Mouse (Mus musculus) intestine, embryonic 15.5 days (tissue): ENCODE results near the gene Rnf208. TPM values are rescaled to one million over a fixed set of nuclear protein-coding genes. Genes with fewer than 3 reads are reported as not detected.
"Not testable (repeated sequence)": the region's sequence is repeated elsewhere in the genome, so short reads cannot be mapped to it uniquely, and the experiment has no call there.

Source experiments
- ATAC-seq: fragments of 200-750 bp; cut with Nextera tagmentation; 2 replicates; pipeline ENCODE4 v1.8.0; 2017; ENCODE audit warnings: moderate TSS enrichment, moderate library complexity
- H3K27ac ChIP-seq: fragments of 300-500 bp; sonication (generic); 2 replicates; pipeline ENCODE4 v1.5.1; 2015; ENCODE audit warnings: mild to moderate bottlenecking, inconsistent platforms
- H3K27me3 ChIP-seq: fragments of 300-500 bp; sonication (generic); replicated peaks from 2 replicates; pipeline ENCODE4 v1.6.1; 2015; ENCODE audit warnings: inconsistent platforms
- H3K36me3 ChIP-seq: fragments of 300-500 bp; sonication (generic); 2 replicates; pipeline ENCODE4 v1.6.1; 2015; ENCODE audit warnings: inconsistent platforms
- H3K4me1 ChIP-seq: fragments of 300-500 bp; sonication (generic); replicated peaks from 2 replicates; pipeline ENCODE4 v1.6.1; 2015; ENCODE audit warnings: inconsistent platforms
- H3K4me2 ChIP-seq: fragments of 300-500 bp; sonication (generic); replicated peaks from 2 replicates; pipeline ENCODE4 v1.6.1; 2015; ENCODE audit warnings: mild to moderate bottlenecking, inconsistent platforms
- H3K4me3 ChIP-seq: fragments of 300-500 bp; sonication (generic); replicated peaks from 2 replicates; pipeline ENCODE4 v1.5.1; 2015; ENCODE audit warnings: inconsistent platforms
- H3K9ac ChIP-seq: fragments of 300-500 bp; sonication (generic); 2 replicates; pipeline ENCODE4 v1.6.1; 2015; ENCODE audit warnings: inconsistent platforms
- H3K9me3 ChIP-seq: fragments of 300-500 bp; sonication (generic); 2 replicates; pipeline ENCODE4 v1.6.1; 2016; ENCODE audit warnings: inconsistent platforms
- WGBS: fragments of 180-500 bp; shearing (Covaris S2); methylation state at CpG from one replicate; pipeline ENCODE4 v1.1.7; 2015; 5-methylcytosine and 5-hydroxymethylcytosine counted together
- polyA plus RNA-seq: library from polyadenylated mRNA; unstranded; fragments of >200 nt; fragmentation: Nextera tagmentation; extraction: Ambion mirVana; gene quantifications from 2 replicates; pipeline ENCODE4 v1.2.1, GENCODE M21; 2015

Rnf208 gene
- polyA plus RNA-seq, 1 experiment from 2014 or later: 19.0 TPM

DNA sequence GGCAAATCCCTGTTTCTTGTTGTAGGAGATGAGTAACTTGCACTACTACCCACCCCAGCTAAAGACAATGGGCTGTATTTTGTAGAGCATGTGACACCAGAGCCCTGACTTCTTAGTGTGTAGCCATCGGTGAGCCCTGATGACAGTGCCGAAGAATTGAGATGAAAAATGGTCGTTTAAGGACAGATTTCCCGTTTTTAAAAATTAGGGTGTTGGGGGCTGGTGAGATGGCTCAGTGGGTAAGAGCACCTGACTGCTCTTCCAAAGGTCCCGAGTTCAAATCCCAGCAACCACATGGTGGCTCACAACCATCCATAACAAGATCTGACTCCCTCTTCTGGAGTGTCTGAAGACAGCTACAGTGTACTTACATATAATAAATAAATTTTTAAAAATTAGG is 15.2 kb downstream of the Rnf208 start:
- not testable (repeated sequence) for ATAC-seq

DNA sequence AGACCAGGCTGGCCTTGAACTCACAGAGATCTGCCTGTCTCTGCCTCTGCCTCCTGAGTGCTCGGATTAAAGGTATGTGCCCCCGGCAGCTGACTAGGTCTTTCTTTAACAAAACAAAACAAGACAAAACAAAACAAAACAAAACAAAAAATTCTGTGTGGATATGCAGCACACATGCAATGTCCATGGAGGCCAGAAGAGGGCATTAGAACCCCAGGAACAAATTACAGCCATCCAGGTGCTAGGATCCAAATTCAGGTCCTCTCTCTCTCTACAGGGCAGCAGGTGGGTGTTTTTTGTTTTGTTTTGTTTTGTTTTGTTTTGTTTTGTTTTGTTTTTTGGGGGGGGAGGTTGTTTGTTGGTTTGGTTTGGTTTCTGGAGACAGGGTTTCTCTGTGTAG is 16.8 kb downstream of the Rnf208 start:
- ATAC-seq: no peak
- H3K27me3 ChIP-seq: peaks cover 2% of the 10 kb centered on the region
- H3K4me3 ChIP-seq: no peak overlapping the region
- H3K4me1 ChIP-seq: peaks cover 29% of the 10 kb centered on the region
- no peaks in the 10 kb centered on the region for H3K9me3 ChIP-seq
- H3K27ac ChIP-seq: no peak overlapping the region
- H3K36me3 ChIP-seq: no peaks in the 10 kb centered on the region
- no peak overlapping the region for H3K4me2 ChIP-seq
- 71% methylated on average over 2 of the region's 2 CpGs for WGBS
- no peak overlapping the region for H3K9ac ChIP-seq

More for the DNA sequence above, 15.2 kb downstream of the Rnf208 start:
- not testable (repeated sequence) for H3K36me3 ChIP-seq, H3K9ac ChIP-seq, H3K4me3 ChIP-seq, H3K4me2 ChIP-seq, H3K27ac ChIP-seq, H3K9me3 ChIP-seq, H3K27me3 ChIP-seq
- WGBS: 83% methylated on average over 5 of the region's 5 CpGs
- H3K4me1 ChIP-seq: peaks cover 18% of the 10 kb centered on the region

DNA sequence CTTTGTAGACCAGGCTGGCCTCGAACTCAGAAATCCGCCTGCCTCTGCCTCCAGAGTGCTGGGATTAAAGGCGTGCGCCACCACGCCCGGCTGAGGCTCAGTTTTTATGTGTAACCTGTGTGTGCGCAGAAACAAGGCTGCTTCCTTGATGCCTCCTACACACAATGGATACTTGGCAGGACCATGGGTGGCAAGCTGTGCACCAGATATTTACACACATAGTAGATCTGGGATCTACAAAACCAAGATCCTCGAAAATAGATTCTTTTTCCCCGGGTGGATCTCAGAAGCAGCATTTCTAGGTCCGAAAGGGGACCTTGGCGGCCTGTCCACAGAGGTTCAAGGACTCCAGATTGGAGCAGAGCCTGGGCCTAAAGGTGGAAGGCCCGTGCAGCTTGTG is 19.8 kb downstream of the Rnf208 start:
- peak overlapping the region; percentile 81; the same call in 1 of the 2 replicates for H3K9ac ChIP-seq
- H3K27me3 ChIP-seq: peaks cover 6% of the 10 kb centered on the region
- 0 out of 2 replicates have a peak overlapping the region, but pooled peaks have one; percentile 60 for H3K27ac ChIP-seq
- no peak; the same call in 1 of the 2 replicates for ATAC-seq
- peaks cover 37% of the 10 kb centered on the region for H3K4me1 ChIP-seq
- WGBS: 44% methylated on average over 12 of the region's 12 CpGs
- peak overlapping the region; percentile 87 for H3K4me3 ChIP-seq
- H3K36me3 ChIP-seq: no peaks in the 10 kb centered on the region
- H3K4me2 ChIP-seq: peak overlapping the region; percentile 97
- H3K9me3 ChIP-seq: no peaks in the 10 kb centered on the region

DNA sequence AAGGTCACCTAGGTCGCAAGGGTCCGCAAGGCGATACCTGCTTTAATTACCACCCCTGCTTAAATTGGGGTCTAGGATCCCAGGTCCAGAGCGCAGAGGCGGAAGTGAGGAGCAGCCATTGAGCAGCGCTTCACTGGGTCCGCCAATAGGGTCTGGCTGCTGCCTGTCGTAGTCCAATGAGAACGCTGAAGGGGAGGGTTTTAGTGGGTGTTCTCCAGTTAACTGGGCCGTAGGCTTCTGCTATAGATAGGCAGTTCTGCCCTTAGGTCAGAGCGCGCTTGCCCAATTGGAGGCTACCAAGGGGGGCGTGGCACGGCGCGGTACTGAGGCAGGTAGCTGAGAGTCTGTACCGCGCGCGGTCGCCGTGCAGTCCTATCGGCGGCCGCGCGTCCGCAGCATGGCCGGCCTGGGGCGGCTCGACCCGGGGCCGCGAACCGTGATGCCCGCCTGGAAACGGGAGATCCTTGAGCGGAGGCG is 20.3 kb downstream of the Rnf208 start, which contains the start of gene Tprn:
TSS of gene Tprn (plus strand) at position 328 of the 477 bp plus-strand sequence.
- peak within 1 kb of the TSS; percentile 60; the same call in 1 of the 2 replicates for H3K27ac ChIP-seq
- H3K4me1 ChIP-seq: peaks cover 39% of the 10 kb centered on the region
- H3K9ac ChIP-seq: peak within 1 kb of the TSS; percentile 81
- H3K36me3 ChIP-seq: no peaks in the 10 kb centered on the region
- no peaks in the 10 kb centered on the region for H3K9me3 ChIP-seq
- peak within 1 kb of the TSS; percentile 87 for H3K4me3 ChIP-seq
- H3K4me2 ChIP-seq: peak within 1 kb of the TSS; percentile 97
- peak; percentile 96 for ATAC-seq
- WGBS: under 1% methylated on average over 39 of the region's 39 CpGs
- peaks cover 6% of the 10 kb centered on the region for H3K27me3 ChIP-seq

DNA sequence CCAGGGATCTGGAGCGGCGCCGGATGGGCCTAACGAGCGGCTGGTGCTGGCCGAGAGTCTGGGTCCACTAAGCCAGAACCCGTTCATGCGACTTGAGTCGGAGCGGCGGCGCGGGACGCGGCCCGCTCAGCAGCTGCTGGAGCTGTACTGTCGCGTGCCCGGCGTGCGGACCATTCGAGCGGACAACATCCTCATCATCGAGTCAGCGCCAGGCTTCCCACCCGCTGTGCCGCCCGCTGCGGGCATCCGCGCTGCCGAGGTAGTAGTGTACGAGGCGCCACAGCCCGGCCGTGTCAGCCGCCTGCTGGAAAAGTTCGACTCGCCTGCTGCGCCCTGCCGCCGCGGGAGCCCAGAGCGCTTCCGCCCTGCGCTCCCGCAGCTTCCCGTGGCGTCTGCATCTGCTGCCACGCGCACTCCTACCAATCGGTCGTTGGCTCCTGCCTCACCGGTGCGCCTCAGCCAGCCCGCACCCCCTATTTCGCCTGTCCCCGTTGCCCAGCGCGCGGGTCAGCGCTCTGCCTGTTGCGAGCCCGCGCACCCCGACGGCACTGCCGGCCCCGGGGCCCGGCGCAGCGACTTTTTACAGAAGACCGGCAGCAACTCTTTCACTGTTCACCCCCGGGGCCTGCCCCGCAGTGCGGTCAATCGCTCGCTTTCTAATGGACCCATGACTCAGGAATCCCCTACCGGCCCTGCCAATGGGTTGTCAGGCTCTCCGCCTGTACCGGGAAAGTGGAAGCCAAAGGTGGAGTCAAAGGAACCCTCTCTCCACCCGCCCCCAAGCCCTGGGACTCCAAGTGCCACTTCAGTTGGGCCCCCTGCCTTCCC is 21.0 kb downstream of the Rnf208 start:
- H3K9me3 ChIP-seq: no peaks in the 10 kb centered on the region
- H3K4me1 ChIP-seq: peaks cover 39% of the 10 kb centered on the region
- H3K9ac ChIP-seq: peak overlapping the region; percentile 81
- peak; percentile 16 for ATAC-seq
- H3K36me3 ChIP-seq: no peaks in the 10 kb centered on the region
- peaks cover 6% of the 10 kb centered on the region for H3K27me3 ChIP-seq
- H3K4me3 ChIP-seq: peak overlapping the region; percentile 87
- H3K4me2 ChIP-seq: peak overlapping the region; percentile 97
- peak overlapping the region; percentile 58; the same call in 1 of the 2 replicates for H3K27ac ChIP-seq
- WGBS: under 1% methylated on average over 82 of the region's 82 CpGs

DNA sequence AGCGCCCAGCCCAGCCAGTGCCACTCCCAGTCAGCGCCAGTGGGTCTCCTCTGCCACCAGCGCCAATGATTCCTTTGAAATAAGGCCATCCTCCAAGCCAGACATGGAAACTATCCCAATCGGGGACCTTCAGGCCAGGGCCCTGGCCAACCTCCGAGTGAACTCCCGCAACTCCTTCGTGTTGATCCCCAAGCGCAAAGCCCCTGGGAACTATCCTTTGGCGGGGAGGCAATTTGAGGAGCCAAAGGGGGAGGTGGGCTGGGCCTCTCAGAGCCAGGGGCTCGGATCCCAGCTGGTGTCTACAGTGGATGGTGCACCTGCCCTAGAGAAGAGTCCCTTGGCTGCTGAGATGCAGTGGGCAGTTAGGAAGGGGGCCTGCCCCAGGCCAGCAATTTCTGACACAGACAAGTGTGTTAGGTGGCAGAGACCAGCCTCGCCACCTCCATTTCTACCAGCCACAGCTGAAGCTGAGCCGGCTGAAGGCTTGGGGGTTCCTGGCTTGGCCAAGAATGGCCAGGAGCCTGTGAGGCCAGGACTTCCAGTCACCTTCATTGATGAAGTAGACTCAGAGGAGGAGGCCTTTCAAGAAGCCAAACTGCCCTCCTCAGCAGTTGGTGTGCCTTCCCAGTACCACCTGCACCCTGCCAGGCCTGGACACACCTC is 21.7 kb downstream of the Rnf208 start:
- 22% methylated on average over 12 of the region's 12 CpGs for WGBS
- ATAC-seq: no peak

DNA sequence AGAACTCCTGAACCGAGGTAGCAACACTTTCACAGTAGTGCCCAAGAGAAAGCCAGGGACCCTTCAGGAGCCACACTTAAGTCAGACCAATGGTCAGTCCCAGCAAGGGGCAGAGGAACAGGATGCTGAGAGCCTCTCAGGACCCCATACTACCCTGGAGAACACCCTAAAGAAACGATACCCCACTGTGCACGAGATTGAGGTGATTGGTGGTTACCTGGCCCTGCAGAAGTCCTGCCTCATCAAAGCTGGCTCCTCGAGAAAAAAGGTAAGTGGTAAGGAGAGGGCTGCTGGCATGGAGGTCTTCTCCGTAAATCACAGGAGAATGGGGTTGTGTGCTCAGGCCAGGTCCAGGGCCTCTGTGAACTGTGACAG is 22.2 kb downstream of the Rnf208 start:
- peaks cover 6% of the 10 kb centered on the region for H3K27me3 ChIP-seq
- H3K27ac ChIP-seq: peak overlapping the region; percentile 71; the same call in 1 of the 2 replicates
- peak overlapping the region; percentile 87 for H3K4me3 ChIP-seq
- peaks cover 39% of the 10 kb centered on the region for H3K4me1 ChIP-seq
- H3K9ac ChIP-seq: peak overlapping the region; percentile 81; the same call in 1 of the 2 replicates
- ATAC-seq: no peak
- H3K9me3 ChIP-seq: no peaks in the 10 kb centered on the region
- WGBS: 68% methylated on average over 5 of the region's 5 CpGs
- peaks cover 5% of the 10 kb centered on the region; the same call in 1 of the 2 replicates for H3K36me3 ChIP-seq
- H3K4me2 ChIP-seq: peak overlapping the region; percentile 97

More for the DNA sequence above, 21.7 kb downstream of the Rnf208 start:
- Histone ChIP-seq H3K9ac (peak overlapping the region; percentile 81), H3K4me2 (peak overlapping the region; percentile 97), H3K27me3 (peaks cover 6% of the 10 kb centered on the region), H3K4me3 (peak overlapping the region; percentile 87), H3K27ac (no peak overlapping the region), H3K36me3 (0 out of 2 replicates have a peak, but pooled peaks cover 1% of the 10 kb centered on the region), H3K9me3 (no peaks in the 10 kb centered on the region), H3K4me1 (peaks cover 39% of the 10 kb centered on the region)

DNA sequence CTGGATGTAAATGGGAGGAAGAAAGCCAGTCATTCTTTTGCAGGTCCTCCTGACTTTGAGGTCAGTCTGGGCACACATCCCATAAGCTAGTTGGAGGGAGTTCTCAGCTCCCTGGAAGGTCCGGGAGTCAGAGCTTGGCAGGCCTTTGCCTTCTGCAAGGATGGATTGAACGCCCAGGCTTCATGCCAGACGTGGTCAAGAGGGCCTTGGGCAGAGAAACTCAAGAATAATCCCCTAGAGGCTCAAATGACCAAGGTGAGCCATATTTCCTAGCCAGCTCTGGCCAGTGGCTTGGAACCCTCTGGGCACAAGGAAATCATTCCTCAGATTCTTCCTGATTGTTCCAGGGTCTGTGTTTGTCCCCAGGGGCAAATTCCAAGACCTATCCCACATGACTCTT is 22.8 kb downstream of the Rnf208 start:
- H3K9ac ChIP-seq: peak overlapping the region; percentile 81
- H3K36me3 ChIP-seq: peaks cover 11% of the 10 kb centered on the region; the same call in 1 of the 2 replicates
- peaks cover 6% of the 10 kb centered on the region for H3K27me3 ChIP-seq
- peak overlapping the region; percentile 97 for H3K4me2 ChIP-seq
- peak overlapping the region; percentile 71; the same call in 1 of the 2 replicates for H3K27ac ChIP-seq
- H3K9me3 ChIP-seq: no peaks in the 10 kb centered on the region
- H3K4me1 ChIP-seq: peaks cover 39% of the 10 kb centered on the region
- WGBS: 75% methylated on average over 3 of the region's 3 CpGs
- no peak for ATAC-seq
- H3K4me3 ChIP-seq: peak overlapping the region; percentile 87

DNA sequence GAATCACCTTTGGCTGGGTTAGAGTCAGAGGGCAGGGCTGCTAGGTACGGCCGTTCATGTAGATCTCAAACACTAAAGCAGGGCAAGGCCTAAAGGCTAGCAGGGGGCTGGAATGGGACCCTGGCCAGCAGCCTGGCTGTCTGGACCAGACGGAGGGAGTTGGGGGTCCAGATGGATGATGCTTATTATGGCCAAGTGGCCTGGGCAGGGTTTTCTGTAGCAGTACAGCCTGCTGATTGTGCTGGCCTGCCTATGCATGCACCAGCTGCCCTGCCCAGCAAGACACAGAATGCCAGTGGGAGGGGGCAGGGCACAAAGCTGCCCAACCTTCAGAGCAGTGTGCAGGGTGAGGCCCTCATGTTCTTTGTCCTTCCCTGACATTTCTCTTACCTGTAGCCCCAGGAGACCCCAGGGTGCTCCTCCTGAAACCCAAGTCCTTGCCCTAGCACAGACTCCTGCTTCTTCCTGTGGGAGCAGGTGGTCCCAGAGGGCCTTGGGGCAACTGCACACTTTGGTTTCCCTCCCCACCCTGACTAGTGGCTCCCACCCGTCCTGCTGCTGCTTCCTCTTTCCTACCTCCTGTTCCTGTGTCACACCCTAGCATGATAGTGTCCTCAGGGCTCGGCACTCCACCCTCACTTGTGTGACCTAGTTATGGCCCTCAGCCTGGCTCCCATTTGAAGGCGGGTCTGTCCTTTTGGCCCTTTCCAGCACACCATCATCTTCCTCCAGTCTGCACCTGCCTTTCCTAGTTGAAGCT is 24.0 kb downstream of the Rnf208 start:
- 50% methylated on average over 6 of the region's 6 CpGs for WGBS
- Histone ChIP-seq H3K36me3 (peaks cover 23% of the 10 kb centered on the region), H3K9me3 (no peaks in the 10 kb centered on the region), H3K4me3 (peak overlapping the region; percentile 87), H3K27me3 (peaks cover 6% of the 10 kb centered on the region), H3K9ac (peak overlapping the region; percentile 81), H3K4me2 (peak overlapping the region; percentile 97), H3K4me1 (peaks cover 47% of the 10 kb centered on the region), H3K27ac (peak overlapping the region; percentile 77)
- peak; percentile 32 for ATAC-seq

DNA sequence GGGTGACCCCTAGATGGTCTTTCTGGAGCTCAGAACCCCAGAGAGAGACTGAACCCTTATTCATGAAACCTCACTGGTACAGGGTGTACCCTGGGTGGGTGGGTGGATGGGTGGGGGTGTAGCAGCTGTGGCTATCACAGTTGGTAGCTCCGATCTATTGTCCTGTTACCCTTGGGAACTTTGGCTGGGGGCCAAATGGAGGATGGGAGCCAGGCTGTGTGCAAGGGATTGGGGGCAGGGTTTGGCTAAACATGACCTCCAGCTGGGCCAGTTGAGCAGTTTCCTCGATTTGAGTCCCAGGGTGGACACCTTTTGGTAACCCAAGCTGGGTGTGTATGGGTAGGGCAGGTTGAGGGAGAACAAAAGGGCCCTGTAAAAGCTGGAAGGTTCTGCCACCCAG is 24.7 kb downstream of the Rnf208 start:
- H3K9ac ChIP-seq: 0 out of 2 replicates have a peak overlapping the region, but pooled peaks have one; percentile 26
- H3K4me1 ChIP-seq: peaks cover 53% of the 10 kb centered on the region
- WGBS: 39% methylated on average over 2 of the region's 2 CpGs

DNA sequence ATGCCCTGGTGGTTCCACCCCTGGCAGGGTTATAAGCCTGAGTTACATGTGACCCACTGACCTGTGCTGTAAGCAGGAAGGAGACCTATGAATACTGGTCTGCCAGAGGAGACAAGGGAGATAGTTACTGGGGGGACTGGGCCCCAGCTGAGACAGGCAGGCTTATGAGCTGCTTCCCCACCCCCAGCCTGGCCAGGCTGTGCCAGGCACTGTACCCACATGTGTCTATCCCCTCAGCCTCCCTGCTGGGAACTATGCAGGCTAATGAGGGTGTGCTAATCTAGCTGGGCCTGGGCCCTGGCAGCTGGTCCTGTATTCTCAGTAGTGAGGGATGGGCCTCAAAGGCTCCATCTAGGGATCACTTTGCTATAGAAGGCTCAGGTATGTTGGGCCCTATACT is 25.2 kb downstream of the Rnf208 start:
- Histone ChIP-seq H3K27me3 (peaks cover 6% of the 10 kb centered on the region), H3K9ac (0 out of 2 replicates have a peak overlapping the region, but pooled peaks have one; percentile 0), H3K9me3 (no peaks in the 10 kb centered on the region), H3K27ac (peak overlapping the region; percentile 77), H3K4me3 (no peak overlapping the region), H3K36me3 (peaks cover 24% of the 10 kb centered on the region), H3K4me2 (peak overlapping the region; percentile 97), H3K4me1 (peaks cover 53% of the 10 kb centered on the region)
- no peak; the same call in 1 of the 2 replicates for ATAC-seq

More for the DNA sequence above, 24.7 kb downstream of the Rnf208 start:
- Histone ChIP-seq H3K4me2 (peak overlapping the region; percentile 97), H3K36me3 (peaks cover 24% of the 10 kb centered on the region), H3K4me3 (peak overlapping the region; percentile 87; the same call in 1 of the 2 replicates), H3K9me3 (no peaks in the 10 kb centered on the region), H3K27me3 (peaks cover 6% of the 10 kb centered on the region), H3K27ac (peak overlapping the region; percentile 77)
- ATAC-seq: no peak; the same call in 1 of the 2 replicates
